Mouse (Mus musculus): Measurements from ENCODE around the gene Camkk2.

Camkk2 gene

GRCm38 (mm10) chr5:122736761-122737160 is 42.4 kb downstream of the Camkk2 start:
- DNase-seq (ENCODE audit: low read depth, low spot score): no peak

GRCm38 (mm10) chr5:122735853-122736252 is 43.4 kb downstream of the Camkk2 start:
- no peak for DNase-seq (ENCODE audit: low read depth, low spot score)

- DNase-seq (ENCODE audit: low read depth, low spot score): no peak
Observed at GRCm38 (mm10) chr5:122733881-122734280, 45.3 kb downstream of the Camkk2 start.

GRCm38 (mm10) chr5:122731991-122732673 is 47.1 kb downstream of the Camkk2 start:
- DNase-seq (ENCODE audit: low read depth, low spot score): no peak

- DNase-seq (ENCODE audit: low read depth, low spot score): no peak
Observed at GRCm38 (mm10) chr5:122731321-122731720, 47.9 kb downstream of the Camkk2 start.

GRCm38 (mm10) chr5:122730776-122731175 is 48.4 kb downstream of the Camkk2 start:
- DNase-seq (ENCODE audit: low read depth, low spot score): no peak

- no peak for DNase-seq (ENCODE audit: low read depth, low spot score)
Observed at GRCm38 (mm10) chr5:122727096-122727495, 52.1 kb downstream of the Camkk2 start.

GRCm38 (mm10) chr5:122726595-122726994 is 52.6 kb downstream of the Camkk2 start:
- no peak for DNase-seq (ENCODE audit: low read depth, low spot score)

GRCm38 (mm10) chr5:122726068-122726467 is 53.1 kb downstream of the Camkk2 start:
- DNase-seq (ENCODE audit: low read depth, low spot score): peak; percentile 82

- no peak for DNase-seq (ENCODE audit: low read depth, low spot score)
Observed at GRCm38 (mm10) chr5:122725453-122725852, 53.8 kb downstream of the Camkk2 start.

GRCm38 (mm10) chr5:122719168-122719567 is 60.0 kb downstream of the Camkk2 start:
- DNase-seq (ENCODE audit: low read depth, low spot score): no peak

GRCm38 (mm10) chr5:122718400-122718799 is 60.8 kb downstream of the Camkk2 start:
- DNase-seq (ENCODE audit: low read depth, low spot score): no peak

GRCm38 (mm10) chr5:122716793-122717192 is 62.4 kb downstream of the Camkk2 start:
- DNase-seq (ENCODE audit: low read depth, low spot score): no peak

GRCm38 (mm10) chr5:122715723-122716122 is 63.5 kb downstream of the Camkk2 start:
- DNase-seq (ENCODE audit: low read depth, low spot score): no peak

GRCm38 (mm10) chr5:122708819-122709218 is 70.4 kb downstream of the Camkk2 start:
- no peak for DNase-seq (ENCODE audit: low read depth, low spot score)

- DNase-seq (ENCODE audit: low read depth, low spot score): peak; percentile 76
Observed at GRCm38 (mm10) chr5:122707276-122708181, 71.7 kb downstream of the Camkk2 start, which contains the start of gene P2rx4. Gene P2rx4, plus strand, starts transcription at chr5:122707544.

GRCm38 (mm10) chr5:122706917-122707275 is 72.3 kb downstream of the Camkk2 start:
- no peak for DNase-seq (ENCODE audit: low read depth, low spot score)

- no peak for DNase-seq (ENCODE audit: low read depth, low spot score)
Observed at GRCm38 (mm10) chr5:122705174-122705573, 74.0 kb downstream of the Camkk2 start.

GRCm38 (mm10) chr5:122704571-122704970 is 74.6 kb downstream of the Camkk2 start:
- DNase-seq (ENCODE audit: low read depth, low spot score): no peak

- DNase-seq (ENCODE audit: low read depth, low spot score): no peak
Observed at GRCm38 (mm10) chr5:122703574-122703973, 75.6 kb downstream of the Camkk2 start.

GRCm38 (mm10) chr5:122702156-122702555 is 77.1 kb downstream of the Camkk2 start:
- no peak for DNase-seq (ENCODE audit: low read depth, low spot score)

GRCm38 (mm10) chr5:122700837-122701212 is 78.4 kb downstream of the Camkk2 start:
- DNase-seq (ENCODE audit: low read depth, low spot score): no peak

Data from telencephalon, adult 2 months (tissue).